Mouse (Mus musculus): ENCODE results near the gene Slc38a6. TPM values are rescaled to one million over a fixed set of nuclear protein-coding genes. Genes with fewer than 3 reads are reported as not detected.

Slc38a6 gene
- total and polyA plus RNA-seq, 3 experiments: 3.1 to 6.1 TPM; not detected in 1

GRCm38 (mm10) chr12:73363401-73363800 lies 76.8 kb downstream of the Slc38a6 start:
- no peak overlapping the region for H3K9ac ChIP-seq (ENCODE audit: control insufficient read depth, low read depth, low read length, poor library complexity, severe bottlenecking)
- no peaks in the 10 kb centered on the region for H3K4me1 ChIP-seq (ENCODE audit: control insufficient read depth in 1 of 2, insufficient read depth in 2 of 2, low read length in 2 of 2)
- DNase-seq (ENCODE audit: low read depth, low spot score): no peak
- no peaks in the 10 kb centered on the region for H3K79me2 ChIP-seq (ENCODE audit: control insufficient read depth, insufficient read depth, low read length, poor library complexity)
- no peak overlapping the region for H3K4me3 ChIP-seq (ENCODE audit: control insufficient read depth in 1 of 2, insufficient read depth in 1 of 2, low read depth in 2 of 2, low read length in 2 of 2)
- TF ChIP-seq CHD1 (IDR thresholded peaks at IDR 0.05; ENCODE audit: low read depth, low read length) (no peak), POLR2AphosphoS5 (IDR thresholded peaks at IDR 0.05; ENCODE audit: borderline replicate concordance, low read depth, low read length) (no peak), TBP (IDR thresholded peaks at IDR 0.05; ENCODE audit: low read depth, low read length) (no peak), CTCF (IDR thresholded peaks at IDR 0.05 in 2 of 3, conservative IDR thresholded peaks at IDR 0.05 in 1 of 3; ENCODE audit: control insufficient read depth in 1 of 3, insufficient read depth in 1 of 3, low read depth in 2 of 3, low read length in 3 of 3, poor library complexity in 1 of 3, severe bottlenecking in 1 of 3) (no peak), ELF1 (IDR thresholded peaks at IDR 0.05; ENCODE audit: low read depth, low read length) (no peak), E2F4 (IDR thresholded peaks at IDR 0.05; ENCODE audit: borderline replicate concordance, low read depth, low read length) (no peak), MEF2A (IDR thresholded peaks at IDR 0.05; ENCODE audit: extremely low read depth, insufficient replicate concordance, low read depth, low read length, poor library complexity, severe bottlenecking) (no peak), MYB (IDR thresholded peaks at IDR 0.05; ENCODE audit: low read depth, low read length) (no peak), GABPA (IDR thresholded peaks at IDR 0.05; ENCODE audit: low read depth, low read length) (no peak)
- no peaks in the 10 kb centered on the region; a peak in 1 of 4 replicates for H3K27me3 ChIP-seq (ENCODE audit: control insufficient read depth in 1 of 2, insufficient read depth in 2 of 2, low read length in 2 of 2)
- H3K36me3 ChIP-seq (ENCODE audit: control insufficient read depth in 1 of 2, insufficient read depth in 2 of 2, low read length in 2 of 2): no peaks in the 10 kb centered on the region
- H3K9me3 ChIP-seq (replicated peaks; ENCODE audit: insufficient read depth, low read length): no peaks in the 10 kb centered on the region
- no peak overlapping the region for H3K27ac ChIP-seq (ENCODE audit: control insufficient read depth, low read depth, low read length)

- Histone ChIP-seq H3K79me2 (ENCODE audit: control insufficient read depth, insufficient read depth, low read length, poor library complexity) (no peaks in the 10 kb centered on the region), H3K4me3 (ENCODE audit: control insufficient read depth in 1 of 2, insufficient read depth in 1 of 2, low read depth in 2 of 2, low read length in 2 of 2) (no peak overlapping the region), H3K27me3 (ENCODE audit: control insufficient read depth in 1 of 2, insufficient read depth in 2 of 2, low read length in 2 of 2) (no peaks in the 10 kb centered on the region; a peak in 2 of 4 replicates), H3K36me3 (ENCODE audit: control insufficient read depth in 1 of 2, insufficient read depth in 2 of 2, low read length in 2 of 2) (no peaks in the 10 kb centered on the region), H3K9ac (ENCODE audit: control insufficient read depth, low read depth, low read length, poor library complexity, severe bottlenecking) (no peak overlapping the region), H3K4me1 (ENCODE audit: control insufficient read depth in 1 of 2, insufficient read depth in 2 of 2, low read length in 2 of 2) (no peaks in the 10 kb centered on the region), H3K9me3 (replicated peaks; ENCODE audit: insufficient read depth, low read length) (no peaks in the 10 kb centered on the region), H3K27ac (ENCODE audit: control insufficient read depth, low read depth, low read length) (no peak overlapping the region)
- TF ChIP-seq NRF1 (IDR thresholded peaks at IDR 0.05; ENCODE audit: insufficient read depth, low read depth, low read length, poor library complexity, severe bottlenecking) (no peak), BHLHE40 (IDR thresholded peaks at IDR 0.05; ENCODE audit: borderline replicate concordance, low read depth, low read length) (no peak), E2F4 (IDR thresholded peaks at IDR 0.05; ENCODE audit: borderline replicate concordance, low read depth, low read length) (no peak)
- no peak for DNase-seq (ENCODE audit: low read depth, low spot score)
Measured at GRCm38 (mm10) chr12:73363956-73364355, 77.4 kb downstream of the Slc38a6 start.

GRCm38 (mm10) chr12:73366581-73366980 lies 80.0 kb downstream of the Slc38a6 start:
- no peak overlapping the region for H3K27ac ChIP-seq (ENCODE audit: control insufficient read depth, low read depth, low read length)
- H3K36me3 ChIP-seq (ENCODE audit: control insufficient read depth in 1 of 2, insufficient read depth in 2 of 2, low read length in 2 of 2): no peaks in the 10 kb centered on the region
- H3K9ac ChIP-seq (ENCODE audit: control insufficient read depth, low read depth, low read length, poor library complexity, severe bottlenecking): no peak overlapping the region
- H3K27me3 ChIP-seq (ENCODE audit: control insufficient read depth in 1 of 2, insufficient read depth in 2 of 2, low read length in 2 of 2): peaks cover 2% of the 10 kb centered on the region in 2 experiments; a peak in 2 of 4 replicates
- no peak overlapping the region for H3K4me3 ChIP-seq (ENCODE audit: control insufficient read depth in 1 of 2, insufficient read depth in 1 of 2, low read depth in 2 of 2, low read length in 2 of 2)
- TF ChIP-seq USF2 (IDR thresholded peaks at IDR 0.05; ENCODE audit: borderline replicate concordance in 1 of 2, insufficient read depth in 1 of 2, low read depth in 1 of 2, low read length in 2 of 2) (no peak), CTCF (IDR thresholded peaks at IDR 0.05 in 2 of 3, conservative IDR thresholded peaks at IDR 0.05 in 1 of 3; ENCODE audit: control insufficient read depth in 1 of 3, insufficient read depth in 1 of 3, low read depth in 2 of 3, low read length in 3 of 3, poor library complexity in 1 of 3, severe bottlenecking in 1 of 3) (no peak), ELF1 (IDR thresholded peaks at IDR 0.05; ENCODE audit: low read depth, low read length) (no peak), ZC3H11A (IDR thresholded peaks at IDR 0.05; ENCODE audit: low read depth, low read length) (no peak), HCFC1 (IDR thresholded peaks at IDR 0.05; ENCODE audit: low read depth, low read length) (no peak), USF1 (IDR thresholded peaks at IDR 0.05; ENCODE audit: low read depth, low read length) (no peak), TCF12 (IDR thresholded peaks at IDR 0.05; ENCODE audit: low read depth, low read length) (no peak), ZNF384 (IDR thresholded peaks at IDR 0.05; ENCODE audit: low read depth, low read length) (no peak), BHLHE40 (IDR thresholded peaks at IDR 0.05; ENCODE audit: borderline replicate concordance, low read depth, low read length) (no peak), MAX (IDR thresholded peaks at IDR 0.05; ENCODE audit: low read length) (no peak)
- no peaks in the 10 kb centered on the region for H3K4me1 ChIP-seq (ENCODE audit: control insufficient read depth in 1 of 2, insufficient read depth in 2 of 2, low read length in 2 of 2)
- no peak for DNase-seq (ENCODE audit: low read depth, low spot score)
- no peaks in the 10 kb centered on the region for H3K79me2 ChIP-seq (ENCODE audit: control insufficient read depth, insufficient read depth, low read length, poor library complexity)
- H3K9me3 ChIP-seq (replicated peaks; ENCODE audit: insufficient read depth, low read length): no peaks in the 10 kb centered on the region
